Mouse (Mus musculus): ENCODE data around the gene Gm49366. TPM values are rescaled to one million over a fixed set of nuclear protein-coding genes. Genes with fewer than 3 reads are reported as not detected.
"Not testable (repeated sequence)": the region's sequence is repeated elsewhere in the genome, so short reads cannot be mapped to it uniquely, and the experiment has no call there.

Gene Gm49366
- polyA plus RNA-seq, 1 experiment from 2014 or later: not detected

DNA sequence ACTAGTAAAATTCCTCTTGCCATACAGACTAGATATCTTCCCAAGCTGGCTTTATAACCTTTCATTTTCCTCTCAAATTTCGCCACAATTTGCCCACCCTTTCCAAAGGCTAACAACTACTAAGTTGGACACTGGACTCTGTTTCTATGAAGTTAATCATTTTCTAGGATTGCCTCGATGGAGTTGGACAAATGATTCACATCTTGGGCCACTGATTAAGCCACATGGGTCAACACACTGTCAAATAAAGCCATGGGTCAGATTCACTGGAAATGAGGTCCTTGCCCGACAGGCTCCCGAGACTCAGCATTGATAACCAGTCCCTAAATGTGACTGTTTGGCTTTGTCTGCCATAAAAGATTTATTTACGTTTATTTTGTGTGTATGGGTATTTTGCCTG is 3.5 kb downstream of the Gm49366 start:
- 93% methylated on average over 5 of the region's 5 CpGs for WGBS
- Histone ChIP-seq H3K9me3 (replicated peaks) (peaks cover 18% of the 10 kb centered on the region; the same call in 1 of the 2 replicates), H3K36me3 (0 out of 2 replicates have a peak, but pooled peaks cover 5% of the 10 kb centered on the region), H3K27ac (replicated peaks) (no peak overlapping the region), H3K27me3 (ENCODE audit: low read depth, poor library complexity, severe bottlenecking) (peaks cover 10% of the 10 kb centered on the region), H3K4me1 (peaks cover 3% of the 10 kb centered on the region; the same call in 1 of the 2 replicates), H3K4me3 (no peak overlapping the region)
- no peak for DNase-seq (ENCODE audit: low spot score)

DNA sequence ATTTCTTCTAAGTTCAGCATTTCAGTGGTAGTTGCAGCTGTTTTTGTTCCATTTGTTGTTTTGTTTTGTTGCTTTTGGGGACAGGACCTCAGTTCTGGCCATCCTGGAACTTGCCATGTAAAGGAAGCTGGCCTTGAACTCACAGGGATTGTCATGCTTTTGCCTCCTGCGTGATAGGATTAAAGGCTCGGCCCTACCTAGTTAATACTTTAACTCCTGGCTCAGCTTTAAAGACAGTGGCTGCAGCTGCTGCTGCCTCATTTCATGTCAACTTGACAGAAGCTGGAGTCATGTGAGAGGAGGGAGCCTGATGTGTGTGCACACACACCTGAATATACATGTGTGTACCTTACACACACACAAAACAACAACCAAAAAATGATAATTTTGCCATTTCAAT is 5.3 kb downstream of the Gm49366 start:
- whole genome bisulfite sequencing: 82% methylated on average over 2 of the region's 2 CpGs
- H3K36me3 ChIP-seq: 0 out of 2 replicates have a peak, but pooled peaks cover 5% of the 10 kb centered on the region
- H3K27ac ChIP-seq (replicated peaks): no peak overlapping the region
- DNase-seq (ENCODE audit: low spot score): no peak
- H3K4me1 ChIP-seq: no peaks in the 10 kb centered on the region
- H3K9me3 ChIP-seq (replicated peaks): peaks cover 33% of the 10 kb centered on the region
- H3K4me3 ChIP-seq: no peak overlapping the region
- H3K27me3 ChIP-seq (ENCODE audit: low read depth, poor library complexity, severe bottlenecking): no peaks in the 10 kb centered on the region

DNA sequence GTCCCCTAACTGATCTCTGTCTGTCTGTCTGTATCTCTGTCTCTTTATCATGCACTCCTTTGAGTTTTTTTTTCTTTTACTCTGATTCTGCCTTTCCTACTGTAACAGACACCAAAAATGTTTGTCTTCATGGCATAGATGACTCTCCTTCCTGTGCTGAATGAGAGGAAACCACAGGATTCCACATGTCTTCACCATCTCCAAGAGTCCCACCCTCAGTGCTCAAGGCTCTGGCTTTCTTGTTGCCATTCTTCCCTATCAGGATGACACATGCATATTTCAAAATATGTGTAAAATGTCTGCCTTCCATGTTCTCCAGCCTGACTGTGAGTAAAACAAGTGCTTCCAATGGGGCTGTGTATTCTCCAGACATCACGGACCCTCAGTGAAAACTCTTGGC is 8.2 kb downstream of the Gm49366 start:
- Histone ChIP-seq H3K27ac (replicated peaks) (no peak overlapping the region), H3K4me3 (no peak overlapping the region), H3K36me3 (no peaks in the 10 kb centered on the region), H3K9me3 (replicated peaks) (peaks cover 16% of the 10 kb centered on the region), H3K4me1 (no peaks in the 10 kb centered on the region), H3K27me3 (ENCODE audit: low read depth, poor library complexity, severe bottlenecking) (peaks cover 6% of the 10 kb centered on the region)
- 96% methylated on average over 1 of the region's 1 CpGs for WGBS
- DNase-seq (ENCODE audit: low spot score): no peak

DNA sequence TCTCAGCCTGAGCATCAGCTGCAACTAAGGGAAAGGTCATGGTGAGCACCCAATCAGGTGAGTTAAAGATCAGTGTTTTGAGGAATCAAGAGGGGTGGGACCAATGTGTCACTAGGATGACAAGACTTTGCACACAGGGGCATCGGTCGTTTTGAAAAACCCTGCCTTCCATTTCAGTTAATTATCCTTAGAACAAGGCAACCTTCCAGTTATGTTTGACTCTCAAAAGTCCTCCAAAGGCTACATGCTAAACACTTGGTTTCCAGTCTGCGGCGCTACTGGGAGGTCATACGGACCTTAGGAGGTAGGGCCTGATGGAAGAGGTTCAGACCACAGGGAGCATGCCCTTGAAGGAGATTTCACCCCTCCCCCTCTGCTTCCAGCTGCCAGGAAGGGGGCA is 12.0 kb downstream of the Gm49366 start:
- WGBS: 87% methylated on average over 5 of the region's 5 CpGs
- not testable (repeated sequence) for H3K27ac ChIP-seq (replicated peaks); H3K4me3 ChIP-seq; H3K4me1 ChIP-seq; DNase-seq (ENCODE audit: low spot score); H3K36me3 ChIP-seq
- Histone ChIP-seq H3K27me3 (ENCODE audit: low read depth, poor library complexity, severe bottlenecking) (peaks cover 43% of the 10 kb centered on the region), H3K9me3 (replicated peaks) (peaks cover 16% of the 10 kb centered on the region)

DNA sequence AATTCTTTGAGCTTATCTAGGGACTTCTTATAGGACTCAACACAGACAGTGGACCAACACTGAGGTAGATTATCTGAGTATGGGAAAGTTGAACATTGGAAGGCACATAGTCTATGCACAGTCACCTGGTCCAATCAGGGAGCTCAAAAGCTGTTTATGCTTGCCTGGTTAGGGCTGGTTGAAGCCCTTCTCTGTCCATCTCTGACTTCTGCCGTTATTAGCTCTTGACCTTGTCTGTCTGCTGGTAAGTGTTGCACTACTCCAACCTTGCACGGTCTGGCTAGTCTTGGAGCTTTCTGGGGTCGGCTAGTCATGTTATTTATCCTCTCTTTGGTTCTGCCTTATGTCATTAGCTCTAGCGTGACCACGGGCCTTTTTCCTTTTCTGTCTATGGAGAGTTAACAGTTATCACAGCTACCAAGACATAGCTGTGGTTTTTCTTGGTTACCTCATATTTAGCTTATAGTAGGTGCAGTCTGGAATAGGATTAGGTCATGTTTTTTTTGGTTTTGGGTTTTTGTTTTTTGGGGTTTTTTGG is 13.3 kb downstream of the Gm49366 start, which contains the start of gene Acot3:
Gene Acot3 (plus strand): TSS at position 208 of the 538 bp plus-strand sequence.
- peaks cover 16% of the 10 kb centered on the region for H3K9me3 ChIP-seq (replicated peaks)
- DNase-seq (ENCODE audit: low spot score): no peak
- peak within 1 kb of the TSS; percentile 59; the same call in 1 of the 2 replicates for H3K4me3 ChIP-seq
- 84% methylated on average over 5 of the region's 5 CpGs for WGBS
- peaks cover 46% of the 10 kb centered on the region for H3K27me3 ChIP-seq (ENCODE audit: low read depth, poor library complexity, severe bottlenecking)
- H3K27ac ChIP-seq (replicated peaks): no peak within 1 kb of the TSS
- H3K4me1 ChIP-seq: peaks cover 10% of the 10 kb centered on the region
- no peaks in the 10 kb centered on the region for H3K36me3 ChIP-seq

DNA sequence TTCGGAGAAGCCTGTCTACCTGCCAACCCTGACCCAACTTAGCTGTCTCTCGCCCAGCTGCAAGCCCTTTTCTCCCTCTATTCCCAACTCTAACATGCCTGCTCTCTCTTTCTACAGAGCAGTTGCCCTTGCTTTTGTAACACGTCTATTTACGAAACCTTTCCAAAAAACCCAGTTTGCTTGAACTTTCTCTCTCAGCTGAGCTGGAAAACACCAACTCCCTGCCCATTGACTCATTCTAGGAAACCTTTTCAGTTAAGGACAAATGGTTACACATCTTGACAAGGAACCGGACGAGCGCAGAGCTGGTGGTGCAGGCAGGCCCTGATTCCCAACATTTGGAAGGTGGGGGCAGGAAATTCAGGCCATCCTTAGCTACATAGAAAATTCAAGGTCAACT is 13.9 kb downstream of the Gm49366 start:
- Histone ChIP-seq H3K4me1 (peaks cover 10% of the 10 kb centered on the region), H3K9me3 (replicated peaks) (peaks cover 13% of the 10 kb centered on the region), H3K4me3 (no peak overlapping the region), H3K27ac (replicated peaks) (no peak overlapping the region), H3K27me3 (ENCODE audit: low read depth, poor library complexity, severe bottlenecking) (peaks cover 46% of the 10 kb centered on the region), H3K36me3 (no peaks in the 10 kb centered on the region)
- whole genome bisulfite sequencing: 87% methylated on average over 7 of the region's 7 CpGs
- no peak for DNase-seq (ENCODE audit: low spot score)

DNA sequence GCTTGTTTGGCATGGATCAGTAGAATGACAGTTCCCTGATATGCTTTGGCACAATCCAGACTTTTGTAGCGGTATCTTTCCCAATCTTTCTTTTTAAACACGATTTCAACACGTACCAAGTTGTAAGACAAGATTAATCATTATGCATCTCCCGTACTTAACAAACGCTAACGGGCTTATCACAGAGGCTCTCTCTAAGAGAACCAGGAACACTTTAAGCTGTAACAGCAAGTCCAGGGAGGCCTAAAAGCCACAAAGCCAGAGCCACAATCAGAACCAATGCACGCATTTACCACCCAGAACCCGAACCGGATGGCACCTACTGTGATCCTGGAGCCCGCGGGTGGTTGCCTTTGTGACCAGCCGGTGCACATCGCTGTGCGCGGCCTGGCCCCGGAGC is 14.4 kb downstream of the Gm49366 start:
- Histone ChIP-seq H3K4me1 (peaks cover 10% of the 10 kb centered on the region), H3K36me3 (no peaks in the 10 kb centered on the region), H3K9me3 (replicated peaks) (peaks cover 9% of the 10 kb centered on the region), H3K27ac (replicated peaks) (peak overlapping the region; percentile 74; the same call in 1 of the 2 replicates), H3K27me3 (ENCODE audit: low read depth, poor library complexity, severe bottlenecking) (peaks cover 46% of the 10 kb centered on the region), H3K4me3 (peak overlapping the region; percentile 59)
- no peak for DNase-seq (ENCODE audit: low spot score)
- 11% methylated on average over 16 of the region's 16 CpGs for WGBS

DNA sequence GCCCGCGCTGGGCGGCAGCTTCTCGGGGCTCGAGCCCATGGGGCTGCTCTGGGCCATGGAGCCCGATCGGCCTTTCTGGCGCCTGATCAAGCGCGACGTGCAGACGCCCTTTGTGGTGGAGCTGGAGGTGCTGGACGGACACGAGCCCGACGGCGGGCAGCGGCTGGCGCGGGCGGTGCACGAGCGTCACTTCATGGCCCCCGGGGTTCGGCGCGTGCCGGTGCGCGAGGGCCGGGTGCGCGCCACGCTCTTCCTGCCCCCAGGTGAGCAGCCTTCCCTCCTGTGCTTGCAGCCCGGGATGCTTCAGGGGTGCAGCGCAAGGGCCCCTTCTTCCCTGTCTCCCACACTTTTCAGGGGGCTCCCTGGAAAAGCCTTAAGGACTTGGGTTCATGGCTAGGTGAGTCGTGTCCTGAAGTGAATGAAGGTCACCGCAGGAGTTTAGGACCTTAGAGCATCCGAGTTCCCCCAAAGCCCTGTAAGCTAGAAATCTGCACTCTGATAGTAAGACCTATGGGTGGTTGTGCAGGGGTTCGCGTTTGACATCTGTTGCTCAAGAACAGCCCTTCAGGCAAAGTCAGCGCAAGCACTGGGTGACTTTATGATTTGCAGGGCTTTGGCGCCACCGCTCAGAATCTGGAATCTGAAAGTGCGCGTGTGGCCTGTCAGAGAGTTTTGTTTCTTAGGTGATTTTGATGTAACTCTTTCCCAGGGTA is 15.1 kb downstream of the Gm49366 start:
- peak overlapping the region; percentile 74; the same call in 1 of the 2 replicates for H3K27ac ChIP-seq (replicated peaks)
- H3K4me1 ChIP-seq: peaks cover 10% of the 10 kb centered on the region
- H3K27me3 ChIP-seq (ENCODE audit: low read depth, poor library complexity, severe bottlenecking): peaks cover 46% of the 10 kb centered on the region
- 3% methylated on average over 40 of the region's 46 CpGs for WGBS
- no peaks in the 10 kb centered on the region for H3K36me3 ChIP-seq
- peak; percentile 41 for DNase-seq (ENCODE audit: low spot score)
- H3K9me3 ChIP-seq (replicated peaks): peaks cover 2% of the 10 kb centered on the region; the same call in 1 of the 2 replicates
- H3K4me3 ChIP-seq: peak overlapping the region; percentile 59

DNA sequence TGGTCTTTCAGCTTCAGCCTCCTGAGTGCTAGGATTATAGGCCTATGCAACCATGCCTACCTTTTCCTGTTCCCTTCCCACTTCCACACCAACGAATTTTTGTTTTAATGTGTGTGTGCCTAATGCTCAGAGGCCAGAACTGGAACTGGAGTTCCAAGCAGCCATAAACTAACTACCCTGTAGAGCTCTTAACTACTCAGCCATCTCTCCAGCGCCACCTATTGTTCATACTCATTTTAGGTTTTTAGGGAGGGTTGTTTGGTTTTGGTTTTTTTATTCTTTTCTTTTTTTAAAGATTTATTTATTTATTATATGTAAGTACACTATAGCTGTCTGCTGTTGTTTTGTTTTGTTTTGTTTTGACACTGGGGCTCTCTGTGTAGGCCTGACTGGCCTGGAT is 22.2 kb downstream of the Gm49366 start:
- DNase-seq (ENCODE audit: low spot score): no peak
- H3K27me3 ChIP-seq (ENCODE audit: low read depth, poor library complexity, severe bottlenecking): peaks cover under 1% of the 10 kb centered on the region; the same call in 1 of the 2 replicates
- H3K36me3 ChIP-seq: no peaks in the 10 kb centered on the region
- H3K4me3 ChIP-seq: no peak overlapping the region
- no peak overlapping the region for H3K27ac ChIP-seq (replicated peaks)
- H3K4me1 ChIP-seq: no peaks in the 10 kb centered on the region
- 40% methylated on average over 2 of the region's 2 CpGs for WGBS
- H3K9me3 ChIP-seq (replicated peaks): no peaks in the 10 kb centered on the region; the same call in 1 of the 2 replicates

DNA sequence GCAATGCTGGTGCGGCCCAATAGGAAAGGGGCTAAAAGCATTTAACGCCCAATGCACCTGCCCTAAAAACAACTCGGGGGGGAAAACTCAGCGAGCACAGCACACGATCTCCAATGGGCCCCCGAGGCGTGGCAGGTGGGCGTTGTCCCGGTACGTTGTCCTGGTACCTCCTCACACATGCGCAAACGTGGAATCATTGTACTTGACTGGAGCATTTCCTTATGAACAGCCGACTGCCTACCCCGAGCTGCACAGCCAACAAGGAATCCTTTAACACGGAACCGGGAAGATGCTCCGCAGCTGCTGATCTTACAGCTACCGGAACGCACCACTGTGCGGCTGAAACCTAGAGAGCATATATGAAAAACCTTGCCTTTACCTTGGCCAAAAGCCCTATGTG is 23.6 kb downstream of the Gm49366 start:
- Histone ChIP-seq H3K36me3 (no peaks in the 10 kb centered on the region), H3K4me1 (no peaks in the 10 kb centered on the region), H3K27ac (replicated peaks) (no peak overlapping the region), H3K27me3 (ENCODE audit: low read depth, poor library complexity, severe bottlenecking) (peaks cover 10% of the 10 kb centered on the region), H3K9me3 (replicated peaks) (no peaks in the 10 kb centered on the region; the same call in 1 of the 2 replicates), H3K4me3 (no peak overlapping the region)
- 93% methylated on average over 20 of the region's 20 CpGs for WGBS
- DNase-seq (ENCODE audit: low spot score): no peak

DNA sequence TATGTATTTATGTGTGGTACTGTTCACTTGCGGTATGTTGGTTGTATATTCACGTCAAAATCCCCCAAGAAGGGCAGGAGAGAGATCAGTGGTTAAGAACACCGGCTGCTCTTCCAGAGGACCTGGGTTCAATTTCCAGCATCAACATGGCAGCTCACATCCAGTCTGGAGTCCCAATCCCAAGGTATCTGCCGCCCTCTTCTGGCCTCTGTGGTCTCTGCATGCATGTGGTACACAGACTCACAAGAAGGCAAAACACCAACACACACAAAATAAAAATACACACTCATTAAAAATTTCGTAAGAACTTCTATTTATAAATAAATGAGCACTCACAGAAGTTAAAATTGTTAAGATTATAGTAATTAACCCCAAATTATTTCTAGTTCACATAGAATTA is 24.5 kb downstream of the Gm49366 start:
- WGBS: 70% methylated on average over 5 of the region's 5 CpGs
- Histone ChIP-seq H3K4me1 (no peaks in the 10 kb centered on the region), H3K27ac (replicated peaks) (no peak overlapping the region), H3K4me3 (no peak overlapping the region), H3K36me3 (no peaks in the 10 kb centered on the region), H3K9me3 (replicated peaks) (no peaks in the 10 kb centered on the region; the same call in 1 of the 2 replicates), H3K27me3 (ENCODE audit: low read depth, poor library complexity, severe bottlenecking) (peaks cover 18% of the 10 kb centered on the region)
- no peak for DNase-seq (ENCODE audit: low spot score)

DNA sequence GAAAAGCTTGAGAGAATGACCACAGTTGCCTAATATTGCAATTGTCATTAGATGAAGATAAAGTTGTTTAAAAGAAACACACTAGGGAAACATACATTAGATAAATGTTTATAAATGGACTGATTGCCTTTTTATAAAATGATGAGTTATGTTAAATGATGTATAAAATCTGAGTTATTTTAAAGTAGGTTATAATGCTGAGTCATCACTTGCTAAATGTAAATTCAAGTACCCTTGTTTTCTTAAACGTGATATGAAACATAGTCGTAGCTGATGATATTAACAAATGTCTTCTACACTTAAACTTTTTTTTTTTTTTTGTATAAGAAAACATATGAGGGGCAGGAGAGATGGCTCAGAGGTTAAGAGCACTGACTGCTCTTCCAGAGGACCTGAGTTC is 25.1 kb downstream of the Gm49366 start:
- WGBS: 79% methylated on average over 2 of the region's 2 CpGs
- Histone ChIP-seq H3K4me1 (no peaks in the 10 kb centered on the region), H3K27me3 (ENCODE audit: low read depth, poor library complexity, severe bottlenecking) (peaks cover 25% of the 10 kb centered on the region), H3K4me3 (no peak overlapping the region), H3K36me3 (no peaks in the 10 kb centered on the region), H3K27ac (replicated peaks) (no peak overlapping the region), H3K9me3 (replicated peaks) (no peaks in the 10 kb centered on the region; the same call in 1 of the 2 replicates)
- DNase-seq (ENCODE audit: low spot score): no peak

DNA sequence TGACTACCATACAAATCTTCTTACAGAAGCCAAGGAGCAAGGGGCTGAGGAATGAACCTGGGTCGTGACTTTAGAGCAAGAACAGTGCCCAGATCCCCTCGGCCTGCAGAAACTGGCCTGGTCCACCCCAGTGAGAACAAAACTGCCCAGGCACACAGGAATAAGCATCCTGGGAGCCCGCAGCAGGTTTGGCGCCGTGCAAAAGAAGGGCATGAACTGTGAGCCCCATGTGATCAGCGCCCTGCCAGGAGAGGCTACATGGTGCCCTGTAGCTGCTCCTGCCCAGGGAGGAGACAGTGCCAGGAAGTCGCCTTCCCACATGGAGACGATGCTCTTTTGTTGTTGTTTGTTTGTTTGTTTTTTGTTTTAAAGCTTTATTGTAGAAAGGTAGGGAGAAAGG is 25.9 kb downstream of the Gm49366 start:
- no peaks in the 10 kb centered on the region for H3K36me3 ChIP-seq
- H3K4me3 ChIP-seq: no peak overlapping the region
- WGBS: 74% methylated on average over 8 of the region's 8 CpGs
- no peak overlapping the region for H3K27ac ChIP-seq (replicated peaks)
- H3K27me3 ChIP-seq (ENCODE audit: low read depth, poor library complexity, severe bottlenecking): peaks cover 32% of the 10 kb centered on the region
- no peak for DNase-seq (ENCODE audit: low spot score)
- no peaks in the 10 kb centered on the region; the same call in 1 of the 2 replicates for H3K9me3 ChIP-seq (replicated peaks)
- H3K4me1 ChIP-seq: peaks cover under 1% of the 10 kb centered on the region; the same call in 1 of the 2 replicates

All from midbrain, embryonic 10.5 days (tissue).